Mouse (Mus musculus) heart, embryonic 11.5 days (tissue): Measurements from ENCODE around the gene St6galnac6. TPM values are rescaled to one million over a fixed set of nuclear protein-coding genes. Genes with fewer than 3 reads are reported as not detected.

ENCODE experiments used
- microRNA counts: library from miRNA; unstranded; fragments of <30 nt; microRNA quantifications from one replicate; lab custom pipeline; 2015
- microRNA-seq: library from miRNA; unstranded; fragments of <30 nt; microRNA quantifications from one replicate; pipeline ENCODE4, GENCODE M21; 2016; ENCODE audit warnings: borderline number of aligned reads
- polyA plus RNA-seq: library from polyadenylated mRNA; unstranded; fragments of >200 nt; fragmentation: Nextera tagmentation; extraction: Ambion mirVana; gene quantifications from 2 replicates; pipeline ENCODE4 v1.2.1, GENCODE M21; 2014

The St6galnac6 gene
- polyA plus RNA-seq, 1 experiment from 2014 or later: 8.3 TPM

MicroRNA genes within 50 kb of the gene (microRNA counts, 519-probe panel; counts per million panel counts)
- 32.2 counts per million for microRNA mmu-miR-1954 (lab: Ali Mortazavi, UCI)

Small RNA genes within 50 kb of the gene (microRNA-seq; reads per million reads assigned to microRNA genes)
- gene Mir1954: 0.27 reads per million

Other genes with a start within 250 kb of the St6galnac6 start
- 32.1 and 35.8 TPM in 2 replicates for gene Ciz1, start 247.4 kb upstream of the St6galnac6 start, polyA plus RNA-seq
- 10.1 and 11.6 TPM in 2 replicates for gene Dnm1, start 246.4 kb upstream of the St6galnac6 start, polyA plus RNA-seq
- 50.1 and 51.3 TPM in 2 replicates for gene 1110008P14Rik, start 217.8 kb upstream of the St6galnac6 start, polyA plus RNA-seq
- 1.1 TPM in 1 of 2 replicates, not detected in the other for gene Lcn2, start 211.5 kb upstream of the St6galnac6 start, polyA plus RNA-seq
- 32.7 and 38.2 TPM in 2 replicates for gene Ptges2, start 203.8 kb upstream of the St6galnac6 start, polyA plus RNA-seq
- 5.1 and 5.3 TPM in 2 replicates for gene Naif1, start 149.3 kb upstream of the St6galnac6 start, polyA plus RNA-seq
- gene Slc25a25, start 148.3 kb upstream of the St6galnac6 start, polyA plus RNA-seq: 7.9 and 8.5 TPM in 2 replicates
- gene Fam102a, start 64.4 kb upstream of the St6galnac6 start, polyA plus RNA-seq: 5.2 and 5.3 TPM in 2 replicates
- 81.7 and 85.3 TPM in 2 replicates for gene Dpm2, start 28.9 kb upstream of the St6galnac6 start, polyA plus RNA-seq
- gene Pip5kl1, start 24.9 kb upstream of the St6galnac6 start, polyA plus RNA-seq: 0.31 and 0.51 TPM in 2 replicates
- gene 9430097D07Rik, start 24.0 kb upstream of the St6galnac6 start, polyA plus RNA-seq: 0.17 TPM in 1 of 2 replicates, not detected in the other
- 32.9 and 40.9 TPM in 2 replicates for gene St6galnac4, start 12.6 kb upstream of the St6galnac6 start, polyA plus RNA-seq
- 212 and 221 TPM in 2 replicates for gene Ak1, start 22.0 kb downstream of the St6galnac6 start, polyA plus RNA-seq
- gene Eng, start 46.9 kb downstream of the St6galnac6 start, polyA plus RNA-seq: 113 and 127 TPM in 2 replicates
- gene Fpgs, start 104.4 kb downstream of the St6galnac6 start, polyA plus RNA-seq: 14.5 and 15.3 TPM in 2 replicates
- gene Cdk9, start 113.4 kb downstream of the St6galnac6 start, polyA plus RNA-seq: 53.8 and 61.2 TPM in 2 replicates
- 26.4 and 29.1 TPM in 2 replicates for gene Sh2d3c, start 121.3 kb downstream of the St6galnac6 start, polyA plus RNA-seq
- gene 6330409D20Rik, start 141.3 kb downstream of the St6galnac6 start, polyA plus RNA-seq: 0.32 and 0.46 TPM in 2 replicates
- gene Tor2a, start 157.5 kb downstream of the St6galnac6 start, polyA plus RNA-seq: 39.8 and 46.6 TPM in 2 replicates
- 0.08 and 0.27 TPM in 2 replicates for gene Ttc16, start 175.9 kb downstream of the St6galnac6 start, polyA plus RNA-seq
- 3.7 and 5.7 TPM in 2 replicates for gene Ptrh1, start 176.1 kb downstream of the St6galnac6 start, polyA plus RNA-seq
- 0.57 and 0.84 TPM in 2 replicates for gene Cfap157, start 184.7 kb downstream of the St6galnac6 start, polyA plus RNA-seq
- 20.6 and 26.1 TPM in 2 replicates for gene Stxbp1, start 247.5 kb downstream of the St6galnac6 start, polyA plus RNA-seq